Mouse (Mus musculus) kidney, embryonic 14.5 days (tissue): ENCODE results near the gene Spaca9. TPM values are rescaled to one million over a fixed set of nuclear protein-coding genes. Genes with fewer than 3 reads are reported as not detected.

Experiments
- ATAC-seq: fragments of 200-750 bp; cut with Nextera tagmentation; 2 replicates; pipeline ENCODE4 v1.8.0; 2017; ENCODE audit warnings: moderate number of reproducible peaks, mild to moderate bottlenecking, moderate TSS enrichment, moderate library complexity; ENCODE audit not compliant: low FRiP score, low TSS enrichment
- H3K27ac ChIP-seq: fragments of 300-500 bp; sonication (generic); 2 replicates; pipeline ENCODE4 v1.5.1; 2014; ENCODE audit warnings: low read depth, mild to moderate bottlenecking, low read length, moderate library complexity, mixed read lengths
- H3K27me3 ChIP-seq: fragments of 300-500 bp; sonication (generic); 2 replicates; pipeline ENCODE4 v1.6.1; 2014; ENCODE audit warnings: mild to moderate bottlenecking, low read length; ENCODE audit not compliant: control insufficient read depth, insufficient read depth
- H3K36me3 ChIP-seq: fragments of 300-500 bp; sonication (generic); 2 replicates; pipeline ENCODE4 v1.6.1; 2014; ENCODE audit warnings: low read length, mixed read lengths; ENCODE audit not compliant: control insufficient read depth, insufficient read depth
- H3K4me1 ChIP-seq: fragments of 300-500 bp; sonication (generic); 2 replicates; pipeline ENCODE4 v1.6.1; 2014; ENCODE audit warnings: low read length, mixed read lengths; ENCODE audit not compliant: control insufficient read depth, insufficient read depth
- H3K4me2 ChIP-seq: fragments of 300-500 bp; sonication (generic); replicated peaks from 2 replicates; pipeline ENCODE4 v1.6.1; 2014; ENCODE audit warnings: low read depth, mild to moderate bottlenecking, low read length
- H3K4me3 ChIP-seq: fragments of 300-500 bp; sonication (generic); 2 replicates; pipeline ENCODE4 v1.5.1; 2014; ENCODE audit warnings: mild to moderate bottlenecking, low read length
- H3K9ac ChIP-seq: fragments of 300-500 bp; sonication (generic); 2 replicates; pipeline ENCODE4 v1.6.1; 2014; ENCODE audit warnings: low read depth, mild to moderate bottlenecking, low read length, moderate library complexity
- H3K9me3 ChIP-seq: fragments of 300-500 bp; sonication (generic); 2 replicates; pipeline ENCODE4 v1.6.1; 2016; ENCODE audit warnings: low read length; ENCODE audit not compliant: control insufficient read depth
- WGBS: fragments of 180-500 bp; shearing (Covaris S2); extraction: QIAGEN DNeasy Blood & Tissue Kit; methylation state at CpG from one replicate; pipeline ENCODE4 v1.1.7; 2014; 5-methylcytosine and 5-hydroxymethylcytosine counted together
- microRNA-seq: library from miRNA; unstranded; fragments of <30 nt; microRNA quantifications from one replicate; pipeline ENCODE4, GENCODE M21; 2016
- polyA plus RNA-seq: library from polyadenylated mRNA; unstranded; fragments of >200 nt; fragmentation: Nextera tagmentation; extraction: Ambion mirVana; gene quantifications from 2 replicates; pipeline ENCODE4 v1.2.1, GENCODE M21; 2014

Spaca9 gene
- polyA plus RNA-seq, 1 experiment from 2014 or later: 4.9 TPM

DNA sequence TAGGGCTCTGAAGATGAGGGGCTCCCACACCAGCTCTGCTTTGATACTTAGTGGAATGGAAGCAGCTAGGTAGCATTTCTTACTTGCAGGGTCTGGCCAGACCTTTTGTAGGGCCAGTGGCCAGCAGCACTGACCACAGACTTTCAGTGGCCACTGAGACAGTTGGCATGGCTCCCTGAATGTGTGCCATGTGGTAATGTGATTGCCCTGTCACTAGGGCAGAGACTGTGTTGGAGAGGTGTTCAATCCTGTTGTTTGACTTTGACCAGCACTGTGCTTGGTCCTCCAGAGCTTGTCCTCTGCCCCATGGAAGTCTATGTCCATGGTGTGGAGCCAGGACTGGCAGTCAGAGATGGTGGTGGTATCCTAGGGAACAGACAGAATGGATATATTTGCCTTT is 49.0 kb downstream of the Spaca9 start:
- Histone ChIP-seq H3K36me3 (no peaks in the 10 kb centered on the region; the same call in 1 of the 2 replicates), H3K4me3 (no peak overlapping the region), H3K27me3 (no peaks in the 10 kb centered on the region), H3K4me2 (no peak overlapping the region), H3K27ac (no peak overlapping the region), H3K9ac (no peak overlapping the region), H3K4me1 (no peaks in the 10 kb centered on the region), H3K9me3 (no peaks in the 10 kb centered on the region)
- ATAC-seq: no peak

DNA sequence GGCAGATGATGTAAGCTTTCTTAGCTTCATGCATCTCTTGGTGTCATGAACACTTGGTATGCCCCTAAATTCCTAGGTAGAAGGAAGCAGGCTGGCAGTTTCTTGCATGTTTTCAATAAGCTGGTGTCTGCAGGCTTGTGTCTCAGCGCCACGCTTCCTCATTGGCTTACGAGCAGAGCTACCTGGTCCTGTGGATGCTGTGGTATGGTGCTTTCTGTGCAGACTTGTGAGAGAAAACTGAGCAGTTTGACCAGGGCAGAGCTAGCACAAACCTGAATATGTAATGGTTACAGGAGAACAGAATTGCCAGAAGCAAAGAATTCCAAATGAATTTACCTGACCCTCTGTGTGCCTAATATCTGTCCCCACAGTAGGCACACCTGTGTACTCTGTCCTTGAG is 56.4 kb downstream of the Spaca9 start:
- no peaks in the 10 kb centered on the region for H3K27me3 ChIP-seq
- H3K36me3 ChIP-seq: no peaks in the 10 kb centered on the region
- no peak overlapping the region for H3K27ac ChIP-seq
- 81% methylated on average over 3 of the region's 3 CpGs for WGBS
- no peak overlapping the region for H3K4me3 ChIP-seq
- H3K4me2 ChIP-seq: no peak overlapping the region
- H3K9me3 ChIP-seq: no peaks in the 10 kb centered on the region
- H3K9ac ChIP-seq: 0 out of 2 replicates have a peak overlapping the region, but pooled peaks have one; percentile 4
- ATAC-seq: no peak
- H3K4me1 ChIP-seq: peaks cover 11% of the 10 kb centered on the region

Small RNAs within 50 kb of the gene (microRNA-seq; reads per million reads assigned to microRNA genes)
- 2.5 reads per million, percentile 8 among the genes with 10 or more reads in this experiment for gene Mir3088

Other genes starting within 250 kb of the Spaca9 start
- 0.37 and 0.53 TPM in 2 replicates for gene 1700007K13Rik, start 233.4 kb downstream of the Spaca9 start, polyA plus RNA-seq
- gene Mrps2, start 231.7 kb downstream of the Spaca9 start, polyA plus RNA-seq: 51.9 and 73.0 TPM in 2 replicates
- gene Gbgt1, start 202.8 kb downstream of the Spaca9 start, polyA plus RNA-seq: 2.7 and 3.5 TPM in 2 replicates
- gene Gm10134, start 193.6 kb downstream of the Spaca9 start, polyA plus RNA-seq: 2.7 and 9.9 TPM in 2 replicates
- 23.7 and 26.6 TPM in 2 replicates for gene Ralgds, start 186.6 kb downstream of the Spaca9 start, polyA plus RNA-seq
- gene Cel, start 136.3 kb downstream of the Spaca9 start, polyA plus RNA-seq: not detected in 2 replicates
- 31.1 and 35.8 TPM in 2 replicates for gene Gtf3c5, start 116.0 kb downstream of the Spaca9 start, polyA plus RNA-seq
- 0.45 and 0.49 TPM in 2 replicates for gene Gfi1b, start 77.7 kb downstream of the Spaca9 start, polyA plus RNA-seq
- gene Tsc1, start 58.5 kb downstream of the Spaca9 start, polyA plus RNA-seq: 14.8 and 22.2 TPM in 2 replicates
- 0.84 and 0.97 TPM in 2 replicates for gene Ak8, start 437 bp upstream of the Spaca9 start, polyA plus RNA-seq
- gene Gtf3c4, start 140.6 kb upstream of the Spaca9 start, polyA plus RNA-seq: 16.4 and 31.7 TPM in 2 replicates
- 9.4 and 20.0 TPM in 2 replicates for gene Ddx31, start 140.7 kb upstream of the Spaca9 start, polyA plus RNA-seq
- gene Barhl1, start 216.9 kb upstream of the Spaca9 start, polyA plus RNA-seq: not detected in 2 replicates